Mouse (Mus musculus) heart, adult 9 months (tissue): ENCODE results near the gene Dvl1.
A peak's percentile ranks its signal among the peaks of the same experiment; 100 is the strongest.

ENCODE experiments used
- DNase-seq, 2 experiments: peaks; one replicate each; pipeline ENCODE4 v3.0.0; 2022; ENCODE audit warnings: low spot score in 2 of 2

Gene Dvl1

GRCm38 (mm10) chr4:155883587-155883986 lies 36.4 kb downstream of the Dvl1 start:
- peak in 1 of 2 experiments; percentile 32 for DNase-seq

- DNase-seq, result no peak
These were observed 39.1 kb downstream of the Dvl1 start for GRCm38 (mm10) chr4:155886330-155886729.

GRCm38 (mm10) chr4:155887674-155888073 lies 40.5 kb downstream of the Dvl1 start:
- DNase-seq, result no peak

GRCm38 (mm10) chr4:155888181-155888580 lies 41.0 kb downstream of the Dvl1 start:
- DNase-seq, result no peak

GRCm38 (mm10) chr4:155889316-155889715 lies 42.1 kb downstream of the Dvl1 start:
- DNase-seq, result no peak

- no peak for DNase-seq
These were observed 43.8 kb downstream of the Dvl1 start for GRCm38 (mm10) chr4:155891011-155891471.

GRCm38 (mm10) chr4:155891551-155892001 lies 44.4 kb downstream of the Dvl1 start, which contains the start of the genes Pusl1 and Acap3:
TSS of gene Pusl1 (minus strand) at chr4:155891781.
TSS of gene Acap3 (plus strand) at chr4:155891822.
- DNase-seq, result peak; percentile 93 to 96

- DNase-seq, result peak; percentile 74 to 83
These were observed 44.8 kb downstream of the Dvl1 start for GRCm38 (mm10) chr4:155892017-155892416.

GRCm38 (mm10) chr4:155892438-155893211 lies 45.4 kb downstream of the Dvl1 start:
- no peak for DNase-seq

GRCm38 (mm10) chr4:155893212-155893690 lies 46.0 kb downstream of the Dvl1 start:
- peak in 1 of 2 experiments; percentile 10 for DNase-seq

GRCm38 (mm10) chr4:155894311-155894881 lies 47.2 kb downstream of the Dvl1 start:
- peak; percentile 88 to 89 for DNase-seq

- peak; percentile 78 to 79 for DNase-seq
These were observed 48.0 kb downstream of the Dvl1 start for GRCm38 (mm10) chr4:155895216-155895615.

GRCm38 (mm10) chr4:155895826-155896225 lies 48.6 kb downstream of the Dvl1 start:
- DNase-seq, result peak in 1 of 2 experiments; percentile 19

GRCm38 (mm10) chr4:155896461-155896860 lies 49.3 kb downstream of the Dvl1 start:
- peak in 1 of 2 experiments; percentile 2 for DNase-seq

GRCm38 (mm10) chr4:155898318-155898717 lies 51.1 kb downstream of the Dvl1 start:
- DNase-seq, result no peak

- DNase-seq, result no peak
These were observed 52.2 kb downstream of the Dvl1 start for GRCm38 (mm10) chr4:155899355-155899754.

- peak; percentile 32 to 47 for DNase-seq
These were observed 54.0 kb downstream of the Dvl1 start for GRCm38 (mm10) chr4:155901205-155901604.

- DNase-seq, result peak in 1 of 2 experiments; percentile 0
These were observed 56.0 kb downstream of the Dvl1 start for GRCm38 (mm10) chr4:155903246-155903645.

- peak in 1 of 2 experiments; percentile 0 for DNase-seq
These were observed 57.3 kb downstream of the Dvl1 start for GRCm38 (mm10) chr4:155904318-155905102.

- DNase-seq, result no peak
These were observed 58.4 kb downstream of the Dvl1 start for GRCm38 (mm10) chr4:155905634-155906033.

- DNase-seq, result no peak
These were observed 58.9 kb downstream of the Dvl1 start for GRCm38 (mm10) chr4:155906125-155906524.

GRCm38 (mm10) chr4:155907003-155907402 lies 59.8 kb downstream of the Dvl1 start:
- DNase-seq, result no peak
